Mouse (Mus musculus) heart, embryonic 14.5 days (tissue): ENCODE measurements around the gene Maml2. TPM values are rescaled to one million over a fixed set of nuclear protein-coding genes. Genes with fewer than 3 reads are reported as not detected.

Source experiments
- ATAC-seq: fragments of 200-750 bp; cut with Nextera tagmentation; 2 replicates; pipeline ENCODE4 v1.8.0; 2017; ENCODE audit warnings: low read depth, moderate TSS enrichment; ENCODE audit not compliant: insufficient number of reproducible peaks, insufficient read depth, low FRiP score
- H3K27ac ChIP-seq, 2 experiments: fragments of 200-500 bp in 1 of 2; fragments of 300-500 bp in 1 of 2; sonication (generic) in 1 of 2; replicated peaks in 1 of 2; 2 replicates each; pipeline ENCODE4 v1.5.1; 2012 to 2014; ENCODE audit warnings: low read depth in 2 of 2, low read length in 2 of 2, control low read depth in 1 of 2, mild to moderate bottlenecking in 1 of 2, mixed read lengths in 1 of 2; ENCODE audit not compliant: control insufficient read depth in 1 of 2, insufficient read depth in 1 of 2
- H3K27me3 ChIP-seq: fragments of 300-500 bp; sonication (generic); 2 replicates; pipeline ENCODE4 v1.6.1; 2014; ENCODE audit warnings: mild to moderate bottlenecking, low read length, control low read depth; ENCODE audit not compliant: control insufficient read depth, insufficient read depth
- H3K36me3 ChIP-seq: fragments of 300-500 bp; sonication (generic); 2 replicates; pipeline ENCODE4 v1.6.1; 2014; ENCODE audit warnings: mild to moderate bottlenecking, control low read depth, low read length, mixed read lengths; ENCODE audit not compliant: control insufficient read depth, insufficient read depth
- H3K4me1 ChIP-seq, 2 experiments: fragments of 200-500 bp in 1 of 2; fragments of 300-500 bp in 1 of 2; sonication (generic) in 1 of 2; 2 replicates each; pipeline ENCODE4 v1.6.1; 2012 to 2014; ENCODE audit warnings: low read length in 2 of 2, control low read depth in 1 of 2, mixed read lengths in 1 of 2; ENCODE audit not compliant: control insufficient read depth in 2 of 2, insufficient read depth in 2 of 2
- H3K4me2 ChIP-seq: fragments of 300-500 bp; sonication (generic); 2 replicates; pipeline ENCODE4 v1.6.1; 2014; ENCODE audit warnings: mild to moderate bottlenecking, low read length
- H3K4me3 ChIP-seq, 2 experiments: fragments of 200-500 bp in 1 of 2; fragments of 300-500 bp in 1 of 2; sonication (generic) in 1 of 2; 2 replicates each; pipeline ENCODE4 v1.5.1; 2012 to 2014; ENCODE audit warnings: low read length in 2 of 2, mild to moderate bottlenecking in 2 of 2, control low read depth in 1 of 2, low read depth in 1 of 2, moderate library complexity in 1 of 2; ENCODE audit not compliant: control insufficient read depth in 1 of 2, insufficient read depth in 1 of 2
- H3K9ac ChIP-seq: fragments of 300-500 bp; sonication (generic); 2 replicates; pipeline ENCODE4 v1.6.1; 2014; ENCODE audit warnings: mild to moderate bottlenecking, low read length
- H3K9me3 ChIP-seq: fragments of 300-500 bp; sonication (generic); 2 replicates; pipeline ENCODE4 v1.6.1; 2016; ENCODE audit warnings: low read length, control low read depth; ENCODE audit not compliant: control insufficient read depth
- WGBS: fragments of 180-500 bp; shearing (Covaris S2); extraction: QIAGEN DNeasy Blood & Tissue Kit; methylation state at CpG from one replicate; pipeline ENCODE4 v1.1.7; 2014; 5-methylcytosine and 5-hydroxymethylcytosine counted together
- polyA plus RNA-seq: library from polyadenylated mRNA; unstranded; fragments of >200 nt; fragmentation: Nextera tagmentation; extraction: Ambion mirVana; gene quantifications from 2 replicates; pipeline ENCODE4 v1.2.1, GENCODE M21; 2014

The Maml2 gene
- polyA plus RNA-seq, 1 experiment from 2014 or later: 10.5 TPM

GRCm38 (mm10) chr9:13577150-13577549, 279.4 kb downstream of the Maml2 start:
- 0 out of 2 replicates have a peak, but pooled peaks cover 3% of the 10 kb centered on the region for H3K9me3 ChIP-seq

DNA sequence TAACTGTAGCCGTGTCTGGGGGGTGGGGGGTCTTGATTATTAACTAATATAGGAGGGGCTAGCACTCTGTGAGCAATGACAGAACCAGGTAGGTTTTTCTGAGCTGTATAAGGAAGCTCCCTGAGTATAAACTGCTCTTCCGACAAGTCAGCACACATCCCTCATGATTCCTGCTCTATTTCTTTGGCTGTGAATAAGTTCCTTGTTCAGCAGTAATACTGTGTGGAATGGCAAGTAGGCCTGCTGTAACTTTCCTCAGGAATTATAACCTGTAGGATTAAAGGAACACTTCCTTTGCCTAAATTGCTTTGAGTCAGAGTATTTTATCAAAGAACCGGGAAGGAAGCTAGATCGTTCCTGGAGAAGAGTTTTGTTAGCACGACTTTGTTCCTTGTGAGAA, 283.4 kb downstream of the Maml2 start:
- H3K9ac ChIP-seq: no peak overlapping the region
- WGBS: 67% methylated on average over 5 of the region's 5 CpGs

More at GRCm38 (mm10) chr9:13577150-13577549, 279.4 kb downstream of the Maml2 start:
- Histone ChIP-seq H3K9ac (no peak overlapping the region), H3K4me2 (no peak overlapping the region), H3K27ac (no peak overlapping the region), H3K4me3 (no peak overlapping the region), H3K4me1 (peaks cover 9 to 16% of the 10 kb centered on the region in 2 experiments), H3K27me3 (no peaks in the 10 kb centered on the region), H3K36me3 (no peaks in the 10 kb centered on the region)
- ATAC-seq: no peak
- WGBS: 84% methylated on average over 1 of the region's 1 CpGs

GRCm38 (mm10) chr9:13583952-13584351, 286.2 kb downstream of the Maml2 start:
- 53% methylated on average over 5 of the region's 5 CpGs for WGBS

More for the DNA sequence above, 283.4 kb downstream of the Maml2 start:
- Histone ChIP-seq H3K4me2 (no peak overlapping the region), H3K36me3 (no peaks in the 10 kb centered on the region), H3K9me3 (no peaks in the 10 kb centered on the region), H3K27ac (no peak overlapping the region), H3K4me1 (peaks cover 3 to 27% of the 10 kb centered on the region in 2 experiments), H3K27me3 (no peaks in the 10 kb centered on the region), H3K4me3 (no peak overlapping the region)
- ATAC-seq: no peak

GRCm38 (mm10) chr9:13584435-13584834, 286.7 kb downstream of the Maml2 start:
- H3K9me3 ChIP-seq: no peaks in the 10 kb centered on the region
- no peak overlapping the region for H3K4me3 ChIP-seq
- ATAC-seq: no peak
- 89% methylated on average over 3 of the region's 3 CpGs for WGBS
- H3K27me3 ChIP-seq: no peaks in the 10 kb centered on the region
- H3K9ac ChIP-seq: no peak overlapping the region
- H3K4me2 ChIP-seq: no peak overlapping the region
- peaks cover 9 to 39% of the 10 kb centered on the region in 2 experiments for H3K4me1 ChIP-seq
- no peak overlapping the region for H3K27ac ChIP-seq
- no peaks in the 10 kb centered on the region for H3K36me3 ChIP-seq

More at GRCm38 (mm10) chr9:13583952-13584351, 286.2 kb downstream of the Maml2 start:
- no peak overlapping the region for H3K4me3 ChIP-seq
- no peak for ATAC-seq
- no peaks in the 10 kb centered on the region for H3K27me3 ChIP-seq
- H3K27ac ChIP-seq: peak overlapping the region in 1 of 2 experiments; percentile 27; a peak in 2 of 4 replicates
- H3K4me1 ChIP-seq: peaks cover 9 to 39% of the 10 kb centered on the region in 2 experiments
- no peak overlapping the region for H3K4me2 ChIP-seq
- no peak overlapping the region for H3K9ac ChIP-seq
- no peaks in the 10 kb centered on the region for H3K9me3 ChIP-seq
- no peaks in the 10 kb centered on the region for H3K36me3 ChIP-seq

- Histone ChIP-seq H3K4me1 (peaks cover 9 to 39% of the 10 kb centered on the region in 2 experiments), H3K27me3 (no peaks in the 10 kb centered on the region), H3K9ac (no peak overlapping the region), H3K27ac (peak overlapping the region; percentile 72 to 73), H3K4me2 (no peak overlapping the region), H3K4me3 (no peak overlapping the region), H3K36me3 (no peaks in the 10 kb centered on the region), H3K9me3 (no peaks in the 10 kb centered on the region)
- peak; percentile 64 for ATAC-seq
- 46% methylated on average over 9 of the region's 9 CpGs for WGBS
Observed at GRCm38 (mm10) chr9:13587085-13587933, 289.6 kb downstream of the Maml2 start.

GRCm38 (mm10) chr9:13588786-13589185, 291.0 kb downstream of the Maml2 start:
- H3K9ac ChIP-seq: no peak overlapping the region
- no peak overlapping the region for H3K4me2 ChIP-seq
- no peaks in the 10 kb centered on the region for H3K27me3 ChIP-seq
- no peak for ATAC-seq
- 97% methylated on average over 1 of the region's 1 CpGs for WGBS
- H3K4me3 ChIP-seq: no peak overlapping the region
- no peaks in the 10 kb centered on the region for H3K36me3 ChIP-seq
- H3K9me3 ChIP-seq: no peaks in the 10 kb centered on the region
- no peak overlapping the region for H3K27ac ChIP-seq
- peaks cover 9 to 34% of the 10 kb centered on the region in 2 experiments for H3K4me1 ChIP-seq

GRCm38 (mm10) chr9:13592701-13593100, 294.9 kb downstream of the Maml2 start:
- H3K9ac ChIP-seq: no peak overlapping the region
- H3K4me2 ChIP-seq: no peak overlapping the region
- no peaks in the 10 kb centered on the region for H3K36me3 ChIP-seq
- peaks cover 0 to 7% of the 10 kb centered on the region in 2 experiments; a peak in 3 of 4 replicates for H3K4me1 ChIP-seq
- WGBS: 83% methylated on average over 10 of the region's 10 CpGs
- ATAC-seq: no peak
- no peaks in the 10 kb centered on the region for H3K27me3 ChIP-seq
- H3K27ac ChIP-seq: no peak overlapping the region
- no peak overlapping the region for H3K4me3 ChIP-seq
- no peaks in the 10 kb centered on the region for H3K9me3 ChIP-seq
